Mouse (Mus musculus): Measurements from ENCODE around the gene Traf7. TPM values are rescaled to one million over a fixed set of nuclear protein-coding genes. Genes with fewer than 3 reads are reported as not detected.

Traf7 gene
- polyA plus RNA-seq, 1 experiment from 2014 or later: 91.0 TPM

GRCm38 (mm10) chr17:24470701-24471527 is 56.8 kb downstream of the Traf7 start:
- under 1% methylated on average over 68 of the region's 68 CpGs for WGBS
- H3K36me3 ChIP-seq: peaks cover 19% of the 10 kb centered on the region
- peak; percentile 7; the same call in 1 of the 2 replicates for ATAC-seq (ENCODE audit: low FRiP score, low read depth)

GRCm38 (mm10) chr17:24469910-24470602 is 57.7 kb downstream of the Traf7 start, which contains the start of the genes E4f1 and Pgp:
Gene E4f1, minus strand, starts transcription at chr17:24470313.
Gene Pgp, plus strand, starts transcription at chr17:24470392.
- H3K27ac ChIP-seq (replicated peaks): peak within 1 kb of the TSS; percentile 92
- H3K4me3 ChIP-seq: peak within 1 kb of the TSS; percentile 89
- H3K4me1 ChIP-seq (replicated peaks): peaks cover 35% of the 10 kb centered on the region
- peaks cover 11% of the 10 kb centered on the region; the same call in 1 of the 2 replicates for H3K36me3 ChIP-seq
- under 1% methylated on average over 65 of the region's 75 CpGs for WGBS
- no peaks in the 10 kb centered on the region for H3K27me3 ChIP-seq
- H3K9me3 ChIP-seq: no peaks in the 10 kb centered on the region
- ATAC-seq (ENCODE audit: low FRiP score, low read depth): peak; percentile 97
- H3K4me2 ChIP-seq: peak within 1 kb of the TSS; percentile 94
- H3K9ac ChIP-seq: peak within 1 kb of the TSS; percentile 88

More at GRCm38 (mm10) chr17:24470701-24471527, 56.8 kb downstream of the Traf7 start:
- Histone ChIP-seq H3K4me2 (peak overlapping the region; percentile 94), H3K27me3 (no peaks in the 10 kb centered on the region), H3K9ac (peak overlapping the region; percentile 88), H3K4me1 (replicated peaks) (peaks cover 35% of the 10 kb centered on the region), H3K27ac (replicated peaks) (peak overlapping the region; percentile 92), H3K4me3 (peak overlapping the region; percentile 89), H3K9me3 (no peaks in the 10 kb centered on the region)

- Histone ChIP-seq H3K4me1 (replicated peaks) (peaks cover 32% of the 10 kb centered on the region), H3K4me2 (peak overlapping the region; percentile 94), H3K9ac (peak overlapping the region; percentile 58), H3K4me3 (peak overlapping the region; percentile 89), H3K27me3 (no peaks in the 10 kb centered on the region), H3K9me3 (no peaks in the 10 kb centered on the region), H3K27ac (replicated peaks) (peak overlapping the region; percentile 92), H3K36me3 (0 out of 2 replicates have a peak, but pooled peaks cover 5% of the 10 kb centered on the region)
- ATAC-seq (ENCODE audit: low FRiP score, low read depth): no peak
- 16% methylated on average over 7 of the region's 7 CpGs for WGBS
These were observed 58.3 kb downstream of the Traf7 start for GRCm38 (mm10) chr17:24469336-24469909.

- H3K36me3 ChIP-seq: no peaks in the 10 kb centered on the region
- H3K4me3 ChIP-seq: no peak overlapping the region
- H3K9ac ChIP-seq: no peak overlapping the region
- H3K27me3 ChIP-seq: no peaks in the 10 kb centered on the region
- no peak for ATAC-seq (ENCODE audit: low FRiP score, low read depth)
- peaks cover 26% of the 10 kb centered on the region for H3K4me1 ChIP-seq (replicated peaks)
- H3K4me2 ChIP-seq: no peak overlapping the region
- 96% methylated on average over 5 of the region's 5 CpGs for WGBS
- H3K27ac ChIP-seq (replicated peaks): no peak overlapping the region
- no peaks in the 10 kb centered on the region for H3K9me3 ChIP-seq
These were observed 59.0 kb downstream of the Traf7 start for GRCm38 (mm10) chr17:24468636-24469246.

GRCm38 (mm10) chr17:24463374-24464133 is 64.2 kb downstream of the Traf7 start:
- Histone ChIP-seq H3K27me3 (no peaks in the 10 kb centered on the region), H3K4me3 (no peak overlapping the region), H3K27ac (replicated peaks) (no peak overlapping the region), H3K4me1 (replicated peaks) (no peaks in the 10 kb centered on the region), H3K4me2 (no peak overlapping the region), H3K9ac (no peak overlapping the region), H3K9me3 (no peaks in the 10 kb centered on the region), H3K36me3 (no peaks in the 10 kb centered on the region)
- WGBS: 66% methylated on average over 6 of the region's 6 CpGs
- no peak for ATAC-seq (ENCODE audit: low FRiP score, low read depth)

- Histone ChIP-seq H3K4me3 (no peak overlapping the region), H3K4me1 (replicated peaks) (no peaks in the 10 kb centered on the region), H3K27ac (replicated peaks) (no peak overlapping the region), H3K27me3 (no peaks in the 10 kb centered on the region), H3K36me3 (no peaks in the 10 kb centered on the region), H3K9ac (no peak overlapping the region), H3K4me2 (no peak overlapping the region), H3K9me3 (no peaks in the 10 kb centered on the region)
- WGBS: 85% methylated on average over 1 of the region's 1 CpGs
- no peak for ATAC-seq (ENCODE audit: low FRiP score, low read depth)
These were observed 64.8 kb downstream of the Traf7 start for GRCm38 (mm10) chr17:24462932-24463331.

- H3K9me3 ChIP-seq: no peaks in the 10 kb centered on the region
- no peak overlapping the region for H3K4me2 ChIP-seq
- ATAC-seq (ENCODE audit: low FRiP score, low read depth): no peak
- no peaks in the 10 kb centered on the region for H3K4me1 ChIP-seq (replicated peaks)
- H3K4me3 ChIP-seq: no peak overlapping the region
- H3K36me3 ChIP-seq: no peaks in the 10 kb centered on the region
- WGBS: 83% methylated on average over 2 of the region's 2 CpGs
- no peak overlapping the region for H3K27ac ChIP-seq (replicated peaks)
- H3K27me3 ChIP-seq: no peaks in the 10 kb centered on the region
- H3K9ac ChIP-seq: no peak overlapping the region
These were observed 66.2 kb downstream of the Traf7 start for GRCm38 (mm10) chr17:24461580-24461979.

Other genes with a start within 250 kb of the Traf7 start
- gene Abca17, start 176.9 kb downstream of the Traf7 start, polyA plus RNA-seq (2015; fragmentation: Nextera tagmentation; extraction: Ambion mirVana): 0.48 and 1.1 TPM in 2 replicates
- 31.0 and 31.9 TPM in 2 replicates for gene Abca3, start 176.0 kb downstream of the Traf7 start, polyA plus RNA-seq (2015; fragmentation: Nextera tagmentation; extraction: Ambion mirVana)
- gene Rnps1, start 113.4 kb downstream of the Traf7 start, polyA plus RNA-seq (2015; fragmentation: Nextera tagmentation; extraction: Ambion mirVana): 301 and 335 TPM in 2 replicates
- 48.0 and 51.5 TPM in 2 replicates for gene Eci1, start 101.3 kb downstream of the Traf7 start, polyA plus RNA-seq (2015; fragmentation: Nextera tagmentation; extraction: Ambion mirVana)
- 6.8 and 7.2 TPM in 2 replicates for gene Dnase1l2, start 84.8 kb downstream of the Traf7 start, polyA plus RNA-seq (2015; fragmentation: Nextera tagmentation; extraction: Ambion mirVana)
- gene E4f1, start 57.6 kb downstream of the Traf7 start, polyA plus RNA-seq (2015; fragmentation: Nextera tagmentation; extraction: Ambion mirVana): 46.7 and 50.5 TPM in 2 replicates
- gene Pgp, start 57.5 kb downstream of the Traf7 start, polyA plus RNA-seq (2015; fragmentation: Nextera tagmentation; extraction: Ambion mirVana): 72.6 and 75.6 TPM in 2 replicates
- gene Bricd5, start 54.1 kb downstream of the Traf7 start, polyA plus RNA-seq (2015; fragmentation: Nextera tagmentation; extraction: Ambion mirVana): 0.34 and 0.77 TPM in 2 replicates
- 35.4 and 36.0 TPM in 2 replicates for gene Mlst8, start 48.9 kb downstream of the Traf7 start, polyA plus RNA-seq (2015; fragmentation: Nextera tagmentation; extraction: Ambion mirVana)
- 51.4 and 55.0 TPM in 2 replicates for gene Caskin1, start 39.3 kb downstream of the Traf7 start, polyA plus RNA-seq (2015; fragmentation: Nextera tagmentation; extraction: Ambion mirVana)
- 6.3 and 8.2 TPM in 2 replicates for gene Rab26, start 6.3 kb upstream of the Traf7 start, polyA plus RNA-seq (2015; fragmentation: Nextera tagmentation; extraction: Ambion mirVana)
- gene Pkd1, start 21.9 kb upstream of the Traf7 start, polyA plus RNA-seq (2015; fragmentation: Nextera tagmentation; extraction: Ambion mirVana): 22.6 and 30.3 TPM in 2 replicates
- gene Tsc2, start 104.7 kb upstream of the Traf7 start, polyA plus RNA-seq (2015; fragmentation: Nextera tagmentation; extraction: Ambion mirVana): 71.7 and 81.0 TPM in 2 replicates
- 11.4 and 11.6 TPM in 2 replicates for gene Nthl1, start 104.7 kb upstream of the Traf7 start, polyA plus RNA-seq (2015; fragmentation: Nextera tagmentation; extraction: Ambion mirVana)
- 55.5 and 57.0 TPM in 2 replicates for gene Slc9a3r2, start 122.4 kb upstream of the Traf7 start, polyA plus RNA-seq (2015; fragmentation: Nextera tagmentation; extraction: Ambion mirVana)
- 0.31 and 0.54 TPM in 2 replicates for gene Npw, start 130.5 kb upstream of the Traf7 start, polyA plus RNA-seq (2015; fragmentation: Nextera tagmentation; extraction: Ambion mirVana)
- 20.6 and 24.5 TPM in 2 replicates for gene Zfp598, start 141.7 kb upstream of the Traf7 start, polyA plus RNA-seq (2015; fragmentation: Nextera tagmentation; extraction: Ambion mirVana)
- gene Syngr3, start 162.0 kb upstream of the Traf7 start, polyA plus RNA-seq (2015; fragmentation: Nextera tagmentation; extraction: Ambion mirVana): 234 and 241 TPM in 2 replicates
- gene Gfer, start 168.2 kb upstream of the Traf7 start, polyA plus RNA-seq (2015; fragmentation: Nextera tagmentation; extraction: Ambion mirVana): 36.5 and 36.6 TPM in 2 replicates
- 1.5 and 2.3 TPM in 2 replicates for gene Noxo1, start 168.3 kb upstream of the Traf7 start, polyA plus RNA-seq (2015; fragmentation: Nextera tagmentation; extraction: Ambion mirVana)
- 64.2 and 64.9 TPM in 2 replicates for gene Tbl3, start 179.7 kb upstream of the Traf7 start, polyA plus RNA-seq (2015; fragmentation: Nextera tagmentation; extraction: Ambion mirVana)
- gene Rnf151, start 190.1 kb upstream of the Traf7 start, polyA plus RNA-seq (2015; fragmentation: Nextera tagmentation; extraction: Ambion mirVana): not detected in 2 replicates
- 753 and 774 TPM in 2 replicates for gene Rps2, start 190.2 kb upstream of the Traf7 start, polyA plus RNA-seq (2015; fragmentation: Nextera tagmentation; extraction: Ambion mirVana)
- 290 TPM in 2 replicates for gene Ndufb10, start 196.5 kb upstream of the Traf7 start, polyA plus RNA-seq (2015; fragmentation: Nextera tagmentation; extraction: Ambion mirVana)
- 0.22 TPM in 1 of 2 replicates, not detected in the other for gene Rpl3l, start 199.9 kb upstream of the Traf7 start, polyA plus RNA-seq (2015; fragmentation: Nextera tagmentation; extraction: Ambion mirVana)
- gene Msrb1, start 208.7 kb upstream of the Traf7 start, polyA plus RNA-seq (2015; fragmentation: Nextera tagmentation; extraction: Ambion mirVana): 19.4 and 20.8 TPM in 2 replicates
- 0.30 and 0.33 TPM in 2 replicates for gene Hs3st6, start 225.1 kb upstream of the Traf7 start, polyA plus RNA-seq (2015; fragmentation: Nextera tagmentation; extraction: Ambion mirVana)